Comparison of ENCODE assay signal across 25 mouse cellular contexts in genomic region chr16:45118760-45119159, GRCm38 (mm10).
"Had no signal": no experiment of that assay in that cellular context is flagged by ENCODE, and none has a peak within 500 bp of the region (broad histone marks: within the 10 kb centered on the region; RNA-seq: fewer than 3 reads in every experiment).

No protein-coding gene starts in this region.

- ATAC-seq: forebrain, embryonic 16.5 days; hindbrain, postnatal 0 days; intestine, embryonic 16.5 days had no signal

- H3K36me3 ChIP-seq: hindbrain, embryonic 10.5 days; hindbrain, embryonic 12.5 days; hindbrain, embryonic 15.5 days had no signal

- H3K27ac ChIP-seq: gastrocnemius, adult 2 months; heart, adult 2 months; heart, embryonic 13.5 days; heart, embryonic 15.5 days; hindbrain, embryonic 10.5 days; hindbrain, embryonic 12.5 days; hindbrain, embryonic 15.5 days; hindbrain, postnatal 0 days; kidney, embryonic 15.5 days; kidney, postnatal 0 days; limb, embryonic 13.5 days had no signal

- H3K4me1 ChIP-seq: hindbrain, embryonic 10.5 days; hindbrain, embryonic 12.5 days had no signal

- H3K4me3 ChIP-seq: gastrocnemius, adult 2 months; heart, adult 2 months; heart, embryonic 13.5 days; heart, embryonic 15.5 days; hindbrain, embryonic 10.5 days; hindbrain, embryonic 12.5 days; hindbrain, embryonic 15.5 days; kidney, embryonic 15.5 days; limb, embryonic 13.5 days had no signal

- H3K27me3 ChIP-seq: heart, embryonic 13.5 days; heart, embryonic 15.5 days; hindbrain, embryonic 12.5 days; hindbrain, embryonic 15.5 days; kidney, embryonic 15.5 days; limb, embryonic 13.5 days had no signal

- H3K9me3 ChIP-seq: heart, embryonic 13.5 days; heart, embryonic 15.5 days; hindbrain, embryonic 10.5 days; hindbrain, embryonic 12.5 days; hindbrain, embryonic 15.5 days; kidney, embryonic 15.5 days; limb, embryonic 13.5 days had no signal

- DNase-seq: gastrocnemius, adult 2 months; gastrocnemius, postnatal 10 days; gastrocnemius, postnatal 25 days; heart, adult 2 months; heart, postnatal 14 days; heart, postnatal 4 days; kidney, adult 11 months; kidney, adult 2 months; kidney, adult 9 months; kidney, postnatal 14 days; layer of hippocampus, adult 9-11 months; layer of hippocampus, postnatal 36 days; left cerebral cortex, postnatal 4 days had no signal

- H3K4me2 ChIP-seq: heart, embryonic 11.5 days; heart, embryonic 13.5 days; heart, embryonic 15.5 days; hindbrain, embryonic 12.5 days; hindbrain, embryonic 15.5 days; kidney, embryonic 15.5 days; limb, embryonic 13.5 days had no signal

- H3K9ac ChIP-seq: heart, embryonic 13.5 days; heart, embryonic 15.5 days; hindbrain, embryonic 12.5 days; hindbrain, embryonic 15.5 days; kidney, embryonic 15.5 days; limb, embryonic 13.5 days had no signal
